Mouse (Mus musculus) liver, postnatal 0 days (tissue): ENCODE measurements at regions not wholly inside any gene's neighbourhood (a gene's known extent, or its start where the extent isn't known, plus 50 kb on each side); places are given as distances from the start of the nearest gene placed in this dataset.

Experiments
- ATAC-seq: fragments of 200-750 bp; cut with Nextera tagmentation; 2 replicates; pipeline ENCODE4 v1.8.0; 2017; ENCODE audit warnings: mild to moderate bottlenecking, moderate library complexity
- DNase-seq: peaks from one replicate; pipeline ENCODE4 v3.0.0-alpha.2; 2016
- H3K27ac ChIP-seq: fragments of 300-500 bp; sonication (generic); 2 replicates; pipeline ENCODE4 v1.5.1; 2014; ENCODE audit warnings: antibody characterized with exemption, moderate library complexity, mild to moderate bottlenecking, low read depth
- H3K27me3 ChIP-seq: fragments of 300-500 bp; sonication (generic); 2 replicates; pipeline ENCODE4 v1.6.1; 2014; ENCODE audit warnings: low read length, control low read depth, mixed read lengths; ENCODE audit not compliant: insufficient read depth
- H3K36me3 ChIP-seq: fragments of 300-500 bp; sonication (generic); replicated peaks from 2 replicates; pipeline ENCODE4 v1.6.1; 2014; ENCODE audit warnings: mild to moderate bottlenecking, control low read depth, low read length, moderate library complexity, mixed read lengths; ENCODE audit not compliant: insufficient read depth
- H3K4me1 ChIP-seq: fragments of 300-500 bp; sonication (generic); 2 replicates; pipeline ENCODE4 v1.6.1; 2014; ENCODE audit warnings: antibody characterized with exemption, mild to moderate bottlenecking, control low read depth; ENCODE audit not compliant: insufficient read depth
- H3K4me2 ChIP-seq: fragments of 300-500 bp; sonication (generic); 2 replicates; pipeline ENCODE4 v1.6.1; 2014; ENCODE audit warnings: low read depth, mild to moderate bottlenecking, low read length, moderate library complexity, mixed read lengths
- H3K4me3 ChIP-seq: fragments of 300-500 bp; sonication (generic); 2 replicates; pipeline ENCODE4 v1.5.1; 2014; ENCODE audit warnings: low read depth, low read length
- H3K9ac ChIP-seq: fragments of 300-500 bp; sonication (generic); replicated peaks from 2 replicates; pipeline ENCODE4 v1.6.1; 2014; ENCODE audit warnings: mild to moderate bottlenecking, moderate library complexity
- H3K9me3 ChIP-seq: fragments of 300-500 bp; sonication (generic); 2 replicates; pipeline ENCODE4 v1.6.1; 2016; ENCODE audit warnings: mild to moderate bottlenecking, control low read depth, low read length, mixed read lengths
- CTCF ChIP-seq: sonication (generic); IDR thresholded peaks from 2 replicates; pipeline ENCODE4 v1.5.1; 2016; ENCODE audit warnings: antibody characterized with exemption, low read depth
- EP300 ChIP-seq: IDR thresholded peaks from 2 replicates; pipeline ENCODE4 v1.6.1; 2016; ENCODE audit warnings: antibody characterized with exemption, low read depth, mild to moderate bottlenecking
- WGBS: fragments of 180-500 bp; shearing (Covaris S2); extraction: QIAGEN DNeasy Blood & Tissue Kit; methylation state at CpG from one replicate; pipeline ENCODE4 v1.1.7; 2014; ENCODE audit not compliant: insufficient replicate concordance; 5-methylcytosine and 5-hydroxymethylcytosine counted together

DNA sequence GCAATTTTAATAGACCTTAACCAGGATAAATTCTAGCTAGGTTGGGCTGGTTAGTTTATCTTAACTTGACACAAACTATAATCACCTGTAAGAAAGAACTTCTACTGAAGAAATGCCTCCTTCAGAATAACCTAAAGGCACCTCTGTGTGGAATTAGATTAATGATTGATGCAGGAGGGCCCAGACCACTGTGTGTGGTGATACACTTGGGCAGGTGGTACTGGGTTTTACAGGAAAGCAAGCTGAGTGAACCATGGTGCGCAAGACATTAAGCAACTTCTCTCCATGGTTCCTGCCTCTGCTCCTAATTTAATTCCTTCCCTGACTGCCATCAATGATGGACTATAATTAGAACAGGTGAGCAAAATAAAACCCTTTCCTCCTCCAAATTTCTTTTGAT lies 77.9 kb upstream of the Mdga2 start:
- no peak for TF ChIP-seq CTCF
- TF ChIP-seq EP300 = no peak
- DNase-seq = no peak
- Histone ChIP-seq H3K4me2 (no peak overlapping the region), H3K36me3 (no peaks in the 10 kb centered on the region), H3K4me3 (no peak overlapping the region), H3K9me3 (0 out of 2 replicates have a peak, but pooled peaks cover 2% of the 10 kb centered on the region), H3K27me3 (no peaks in the 10 kb centered on the region), H3K27ac (no peak overlapping the region), H3K9ac (no peak overlapping the region), H3K4me1 (no peaks in the 10 kb centered on the region)
- WGBS = 81% methylated on average over 1 of the region's 1 CpGs
- ATAC-seq = no peak

DNA sequence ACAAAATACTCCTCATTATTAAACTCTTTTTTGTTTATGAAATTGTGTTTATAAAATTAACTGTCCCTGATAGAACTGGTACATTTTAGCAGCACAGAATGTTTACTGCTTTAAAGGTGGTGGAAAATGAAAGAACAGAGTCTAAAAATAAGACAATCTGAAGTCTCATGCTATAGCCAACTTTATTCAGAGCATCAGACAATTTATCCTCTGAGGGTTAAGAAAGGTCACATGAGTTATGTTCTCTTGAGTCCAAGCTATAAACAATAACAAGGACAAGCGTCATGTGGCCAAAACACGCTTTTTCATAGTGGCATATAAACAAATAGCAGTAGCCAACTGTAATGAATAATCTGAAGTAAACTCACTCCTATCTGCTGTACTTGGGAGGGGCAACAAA lies 67.7 kb upstream of the Mdga2 start:
- WGBS = 71% methylated on average over 2 of the region's 2 CpGs
- Histone ChIP-seq H3K4me3 (no peak overlapping the region), H3K36me3 (no peaks in the 10 kb centered on the region), H3K4me1 (no peaks in the 10 kb centered on the region), H3K27ac (no peak overlapping the region), H3K9me3 (no peaks in the 10 kb centered on the region), H3K9ac (no peak overlapping the region), H3K27me3 (no peaks in the 10 kb centered on the region), H3K4me2 (no peak overlapping the region)
- DNase-seq = no peak
- ATAC-seq = no peak
- TF ChIP-seq EP300 = no peak
- TF ChIP-seq CTCF = no peak

DNA sequence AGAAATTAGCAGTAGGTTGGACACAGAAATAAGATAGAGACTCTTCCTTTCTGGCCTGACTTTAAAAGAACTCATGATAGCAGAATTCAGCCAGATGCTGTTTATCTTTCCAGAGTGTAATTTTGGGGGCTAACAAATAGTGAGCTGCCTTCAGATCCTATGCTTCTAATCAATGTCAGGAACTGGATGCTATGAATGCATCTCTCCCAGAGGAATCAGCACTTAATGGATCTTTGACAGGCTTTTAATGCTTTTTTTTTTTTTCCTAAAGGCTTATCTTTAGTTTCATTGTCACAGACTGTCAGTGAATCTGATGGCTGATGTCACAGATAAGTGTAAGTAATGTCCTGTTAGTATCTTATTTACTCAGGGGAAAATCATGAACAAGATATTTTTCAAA lies 50.5 kb upstream of the Mdga2 start:
- no peak overlapping the region for H3K4me3 ChIP-seq
- no peak overlapping the region for H3K4me2 ChIP-seq

DNA sequence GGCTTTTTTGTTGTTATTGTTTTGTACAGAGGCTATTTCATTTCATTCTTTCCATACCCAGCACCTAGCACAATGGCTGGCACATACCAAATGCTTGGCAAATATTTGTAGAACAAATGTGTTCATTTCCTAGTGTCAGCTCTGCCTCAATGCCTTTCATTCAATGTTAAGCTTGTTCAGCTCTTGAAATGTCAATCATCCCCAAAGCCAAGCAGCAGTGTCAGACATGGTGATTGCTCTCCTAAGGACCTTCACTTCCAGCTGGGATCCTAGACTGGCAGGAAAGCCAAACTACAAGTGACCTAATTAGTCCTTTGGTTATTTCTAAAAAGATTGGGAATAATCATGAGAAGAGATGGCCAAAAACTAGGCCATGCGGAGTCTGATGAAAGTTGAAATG lies 50.0 kb upstream of the Mdga2 start:
- Histone ChIP-seq H3K36me3 (no peaks in the 10 kb centered on the region), H3K27ac (no peak overlapping the region), H3K4me3 (no peak overlapping the region), H3K9me3 (no peaks in the 10 kb centered on the region), H3K4me2 (no peak overlapping the region), H3K4me1 (no peaks in the 10 kb centered on the region), H3K27me3 (no peaks in the 10 kb centered on the region), H3K9ac (no peak overlapping the region)
- DNase-seq = no peak
- ATAC-seq = no peak
- no peak for TF ChIP-seq CTCF
- TF ChIP-seq EP300 = no peak
- 72% methylated on average over 1 of the region's 1 CpGs for WGBS

More for the DNA sequence above, 50.5 kb upstream of the Mdga2 start:
- H3K9me3 ChIP-seq = no peaks in the 10 kb centered on the region
- H3K27ac ChIP-seq = no peak overlapping the region
- no peaks in the 10 kb centered on the region for H3K4me1 ChIP-seq
- no peaks in the 10 kb centered on the region for H3K27me3 ChIP-seq
- DNase-seq (no peak), ATAC-seq (no peak)
- H3K9ac ChIP-seq = no peak overlapping the region
- TF ChIP-seq CTCF = no peak
- no peak for TF ChIP-seq EP300
- H3K36me3 ChIP-seq = no peaks in the 10 kb centered on the region
